Mouse (Mus musculus): ENCODE measurements around the gene Gm884. TPM values are rescaled to one million over a fixed set of nuclear protein-coding genes. Genes with fewer than 3 reads are reported as not detected.
"Not testable (repeated sequence)": the region's sequence is repeated elsewhere in the genome, so short reads cannot be mapped to it uniquely, and the experiment has no call there.

Gm884 gene
- polyA plus RNA-seq, 1 experiment: 0.03 TPM

DNA sequence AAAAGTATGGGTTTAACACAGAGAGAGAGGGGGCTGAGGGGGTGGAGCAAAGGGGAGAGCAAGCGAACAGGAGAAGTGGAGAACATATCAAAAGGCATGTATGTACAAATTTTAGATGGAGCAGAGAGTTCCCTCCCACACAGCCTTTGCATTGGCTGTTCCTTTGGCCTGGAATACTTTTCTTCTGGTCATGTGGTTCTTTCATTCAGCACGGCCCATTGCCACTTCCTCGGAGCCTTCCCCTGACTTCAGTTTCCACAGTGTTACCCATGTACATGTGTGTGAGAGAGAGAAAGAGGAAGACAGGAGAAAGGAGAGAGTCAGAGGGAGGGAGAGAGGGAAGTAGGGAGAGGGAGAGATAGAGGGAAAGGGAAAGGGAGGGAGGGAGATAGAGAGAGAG, 14.5 kb upstream of the Gm884 start:
- no peak for DNase-seq (ENCODE audit: low read depth)

GRCm38 (mm10) chr11:103634806-103635205, 13.9 kb upstream of the Gm884 start:
- DNase-seq (ENCODE audit: low read depth): no peak

GRCm38 (mm10) chr11:103627453-103627852, 6.5 kb upstream of the Gm884 start:
- DNase-seq (ENCODE audit: low read depth): no peak

DNA sequence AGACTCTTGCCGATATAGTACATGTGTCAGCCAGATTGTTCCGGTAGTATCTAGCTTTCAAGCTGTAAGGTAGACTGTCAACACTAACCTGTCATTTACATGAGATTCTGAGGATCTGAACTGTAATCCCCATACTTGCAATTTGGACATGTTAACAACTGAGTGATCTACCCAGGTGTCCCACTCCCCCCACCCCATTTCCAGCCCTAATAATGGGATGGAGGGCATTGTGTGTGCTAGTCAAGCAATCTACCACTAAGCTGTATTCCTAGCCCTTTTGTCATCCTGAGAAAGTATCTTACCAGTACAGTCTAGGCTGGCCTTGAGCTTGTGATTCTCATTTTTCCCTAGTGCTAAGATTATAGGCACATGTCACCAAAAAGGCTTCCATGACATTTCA, 10.2 kb downstream of the Gm884 start:
- no peak for DNase-seq (ENCODE audit: low read depth)

DNA sequence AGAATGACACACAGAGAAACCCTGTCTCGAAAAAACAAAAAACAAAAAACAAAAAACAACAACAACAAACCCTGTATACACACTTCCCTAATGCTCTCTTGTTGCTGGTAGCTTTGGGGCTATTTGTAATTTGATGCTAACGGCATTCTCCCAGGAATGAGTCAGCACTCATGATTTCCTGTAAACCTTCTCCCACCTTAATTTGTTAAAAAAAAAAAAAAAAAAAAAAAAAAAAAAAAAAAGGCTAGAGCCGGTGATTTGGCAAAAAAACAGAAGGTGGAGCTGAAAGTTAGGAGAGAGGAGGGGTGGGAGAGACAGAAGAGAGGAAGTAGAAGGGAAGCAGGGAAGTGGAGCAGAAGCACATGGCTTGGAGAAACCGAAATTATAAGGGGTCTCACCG, 14.3 kb downstream of the Gm884 start:
- DNase-seq (ENCODE audit: low read depth): no peak

- DNase-seq (ENCODE audit: low read depth): no peak
These were observed 42.6 kb downstream of the Gm884 start for GRCm38 (mm10) chr11:103578339-103578738.

GRCm38 (mm10) chr11:103556021-103556420, 64.9 kb downstream of the Gm884 start:
- no peak for DNase-seq (ENCODE audit: low read depth)

DNA sequence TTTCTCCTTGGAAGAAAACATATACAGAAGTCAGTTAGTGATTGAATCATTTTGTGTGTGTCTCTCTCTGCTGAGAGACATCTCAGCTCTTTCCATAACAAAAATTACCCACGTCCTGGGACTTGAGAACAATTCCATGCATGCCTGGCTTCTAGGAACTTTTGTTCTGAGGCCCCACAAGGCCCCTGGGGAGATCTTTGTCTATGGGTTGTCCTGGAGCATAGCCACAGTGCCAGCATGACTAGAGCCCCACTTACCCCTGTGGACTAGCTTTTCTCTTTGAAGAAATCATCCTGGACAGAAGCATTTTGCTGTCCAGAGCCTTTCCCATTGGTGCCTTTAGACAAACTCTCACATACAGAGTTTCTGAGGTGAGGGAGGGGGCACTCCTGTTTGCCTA, 86.0 kb downstream of the Gm884 start:
- not testable (repeated sequence) for DNase-seq (ENCODE audit: low read depth)

GRCm38 (mm10) chr11:103512111-103512510, 108.8 kb downstream of the Gm884 start:
- DNase-seq (ENCODE audit: low read depth): no peak

- DNase-seq (ENCODE audit: low read depth): no peak
These were observed 116.4 kb downstream of the Gm884 start, which contains the start of gene Lrrc37a for GRCm38 (mm10) chr11:103504497-103504896. Gene Lrrc37a (minus strand): TSS chr11:103504597.

Other genes starting within 250 kb of the Gm884 start
- 18.5 and 22.3 TPM in 2 replicates for gene Plekhm1, start 208.5 kb downstream of the Gm884 start, polyA plus RNA-seq (2012; rRNA removed)
- 0.04 and 0.06 TPM in 2 replicates for gene Lrrc37a, start 116.5 kb downstream of the Gm884 start, polyA plus RNA-seq (2012; rRNA removed)
- gene Lyzl6, start 17.8 kb upstream of the Gm884 start, polyA plus RNA-seq (2012; rRNA removed): 0.53 and 0.58 TPM in 2 replicates
- 11.4 and 18.7 TPM in 2 replicates for gene Rprml, start 28.4 kb upstream of the Gm884 start, polyA plus RNA-seq (2012; rRNA removed)
- gene Gosr2, start 76.8 kb upstream of the Gm884 start, polyA plus RNA-seq (2012; rRNA removed): 113 and 121 TPM in 2 replicates
- gene Wnt9b, start 128.7 kb upstream of the Gm884 start, polyA plus RNA-seq (2012; rRNA removed): 0.29 and 0.47 TPM in 2 replicates
- gene Wnt3, start 153.0 kb upstream of the Gm884 start, polyA plus RNA-seq (2012; rRNA removed): 0.23 and 0.33 TPM in 2 replicates

Measured in gonadal fat pad, adult 2 months (tissue).